Mouse (Mus musculus) lung, postnatal 10 days (tissue): ENCODE results near the gene Rpl38.

ENCODE experiments used
- DNase-seq: peaks from one replicate; pipeline ENCODE4 v3.0.0; 2021

The Rpl38 gene

GRCm38 (mm10) chr11:114711861-114712260, 43.5 kb downstream of the Rpl38 start:
- no peak for DNase-seq

GRCm38 (mm10) chr11:114714526-114714925, 46.2 kb downstream of the Rpl38 start:
- DNase-seq: no peak

- no peak for DNase-seq
These were observed 47.2 kb downstream of the Rpl38 start for GRCm38 (mm10) chr11:114715531-114715930.

GRCm38 (mm10) chr11:114720535-114720934, 52.2 kb downstream of the Rpl38 start:
- DNase-seq: no peak
